Mouse (Mus musculus): Measurements from ENCODE around the gene Tox2.

Tox2 gene

DNA sequence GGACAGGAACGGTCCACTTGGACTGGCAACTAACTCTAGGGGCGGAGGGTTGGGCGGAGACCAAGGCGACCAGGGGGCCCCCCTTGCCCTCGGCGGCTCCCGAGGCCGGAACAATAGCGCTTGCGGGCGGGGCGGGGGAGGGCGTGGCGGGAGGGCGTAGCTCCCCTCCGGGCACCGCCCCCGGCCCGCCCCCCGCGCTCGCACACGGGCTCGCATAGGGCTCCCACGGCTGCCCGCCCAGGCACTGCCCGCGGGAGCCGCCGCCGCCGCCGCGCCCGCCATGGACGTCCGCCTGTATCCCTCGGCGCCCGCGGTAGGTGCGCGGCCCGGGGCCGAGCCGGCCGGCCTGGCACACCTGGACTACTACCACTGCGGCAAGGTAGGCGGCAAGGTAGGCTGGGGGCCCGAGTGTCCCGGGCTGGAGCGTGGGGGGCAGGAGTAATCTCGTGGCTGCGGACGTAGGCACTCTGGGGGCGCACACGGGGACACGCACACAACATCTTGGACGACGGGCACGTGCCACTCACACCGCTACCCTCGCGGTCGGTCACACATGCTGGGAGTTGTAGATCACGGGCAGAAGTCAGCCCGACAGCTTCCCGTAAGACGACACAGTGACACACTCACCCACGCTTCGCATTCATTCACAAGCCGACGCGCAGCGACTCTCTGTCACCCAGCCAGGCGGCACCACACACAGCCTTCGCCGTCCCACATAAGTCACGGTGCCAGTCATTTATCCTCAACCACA is at the start of gene Tox2:
TSS of gene Tox2 (plus strand) at position 242 of the 751 bp plus-strand sequence.
- DNase-seq: peak; percentile 89

- no peak for DNase-seq
Observed at GRCm38 (mm10) chr2:163154673-163155072, 48.3 kb upstream of the Tox2 start.

DNA sequence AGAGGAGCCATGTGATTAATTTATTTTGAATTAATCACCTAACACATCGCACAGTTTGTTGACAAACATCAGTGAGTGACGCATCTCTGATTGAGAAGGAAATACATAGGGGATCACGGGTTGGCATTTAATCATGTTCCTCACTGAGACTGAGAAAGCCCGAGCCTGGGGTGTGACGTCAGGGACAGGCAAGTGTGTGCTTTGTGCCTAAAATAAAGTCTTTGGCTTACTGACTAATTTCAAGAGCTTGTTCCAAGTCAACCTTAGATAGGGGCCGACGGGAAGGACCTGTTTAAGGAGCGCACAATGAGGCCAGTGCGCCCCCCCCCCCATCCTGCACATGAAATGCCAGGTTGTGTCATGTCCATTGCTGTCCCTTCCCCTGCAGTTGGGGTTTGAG is 43.9 kb upstream of the Tox2 start:
- peak; percentile 18 for DNase-seq

- DNase-seq: no peak
Observed at GRCm38 (mm10) chr2:163164461-163164990, 38.4 kb upstream of the Tox2 start.

GRCm38 (mm10) chr2:163166067-163166805 is 36.7 kb upstream of the Tox2 start:
- DNase-seq: no peak

DNA sequence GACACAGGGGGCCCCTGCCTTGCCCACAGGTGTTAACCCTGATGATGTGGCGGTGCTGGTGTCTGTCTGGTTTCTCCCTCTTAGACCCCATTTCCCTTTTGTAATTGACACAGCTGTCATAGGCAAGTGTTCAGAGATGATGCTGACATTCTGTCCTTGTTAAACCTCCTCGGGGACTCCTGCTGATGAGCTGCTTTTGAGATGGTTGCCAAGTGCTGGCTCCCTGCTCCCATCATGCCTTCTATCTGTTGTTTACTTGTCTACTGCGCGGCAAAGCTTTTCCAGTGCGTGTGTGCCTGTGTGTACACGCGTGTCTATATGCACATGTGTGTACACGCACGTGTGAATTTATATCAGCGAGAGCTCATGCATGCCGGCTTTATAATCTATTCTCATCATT is 31.0 kb upstream of the Tox2 start:
- DNase-seq: no peak

GRCm38 (mm10) chr2:163174066-163174465 is 28.9 kb upstream of the Tox2 start:
- DNase-seq: no peak

GRCm38 (mm10) chr2:163175831-163176230 is 27.1 kb upstream of the Tox2 start:
- DNase-seq: no peak

- peak; percentile 21 for DNase-seq
Observed at GRCm38 (mm10) chr2:163176502-163176901, 26.4 kb upstream of the Tox2 start.

- DNase-seq: no peak
Observed at GRCm38 (mm10) chr2:163187552-163187951, 15.4 kb upstream of the Tox2 start.

DNA sequence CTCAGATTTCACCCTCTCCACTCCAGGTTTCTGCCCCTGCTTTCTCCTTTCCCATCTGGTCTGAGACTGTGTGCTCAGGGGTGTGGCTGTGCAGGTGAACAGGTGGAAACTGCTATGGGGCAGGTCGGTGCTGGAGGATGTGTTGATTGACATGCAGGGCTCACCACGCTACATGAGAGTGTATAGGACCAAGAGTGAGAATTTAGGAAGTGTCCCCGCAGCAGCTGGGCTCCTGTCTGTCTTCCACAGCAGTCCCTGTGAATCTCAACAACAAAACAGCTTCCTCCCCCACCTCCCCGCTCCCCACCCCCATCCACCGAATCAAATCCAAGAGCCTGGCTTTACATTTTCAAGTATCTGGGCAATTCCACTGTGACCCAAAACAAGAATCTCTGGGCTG is 13.3 kb upstream of the Tox2 start:
- no peak for DNase-seq

- DNase-seq: no peak
Observed at GRCm38 (mm10) chr2:163190004-163190441, 12.9 kb upstream of the Tox2 start.

GRCm38 (mm10) chr2:163192485-163192884 is 10.4 kb upstream of the Tox2 start:
- DNase-seq: no peak

- DNase-seq: no peak
Observed at GRCm38 (mm10) chr2:163194015-163194414, 8.9 kb upstream of the Tox2 start.

- DNase-seq: peak; percentile 13
Observed at GRCm38 (mm10) chr2:163194543-163194942, 8.4 kb upstream of the Tox2 start.

GRCm38 (mm10) chr2:163195106-163195833 is 7.7 kb upstream of the Tox2 start:
- no peak for DNase-seq

- DNase-seq: no peak
Observed at GRCm38 (mm10) chr2:163195834-163196145, 7.1 kb upstream of the Tox2 start.

GRCm38 (mm10) chr2:163201897-163202296 is 1.0 kb upstream of the Tox2 start:
- peak; percentile 43 for DNase-seq

DNA sequence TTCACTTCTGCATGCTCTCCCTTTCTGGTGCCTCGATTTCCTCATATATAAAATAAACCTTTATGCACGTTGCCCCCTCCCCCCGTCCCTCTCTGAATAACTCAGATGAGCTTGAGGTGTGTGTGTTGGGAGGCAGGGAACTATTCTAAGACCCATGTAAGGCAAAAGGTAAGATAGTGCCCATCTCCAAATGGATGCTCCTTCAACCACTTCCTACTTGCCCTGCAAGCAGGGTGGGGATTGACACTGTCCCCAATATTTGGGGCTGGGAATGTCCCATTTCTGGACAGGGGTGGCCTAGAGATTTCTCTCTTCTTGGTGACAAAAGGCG is 407 bp upstream of the Tox2 start:
- no peak for DNase-seq

DNA sequence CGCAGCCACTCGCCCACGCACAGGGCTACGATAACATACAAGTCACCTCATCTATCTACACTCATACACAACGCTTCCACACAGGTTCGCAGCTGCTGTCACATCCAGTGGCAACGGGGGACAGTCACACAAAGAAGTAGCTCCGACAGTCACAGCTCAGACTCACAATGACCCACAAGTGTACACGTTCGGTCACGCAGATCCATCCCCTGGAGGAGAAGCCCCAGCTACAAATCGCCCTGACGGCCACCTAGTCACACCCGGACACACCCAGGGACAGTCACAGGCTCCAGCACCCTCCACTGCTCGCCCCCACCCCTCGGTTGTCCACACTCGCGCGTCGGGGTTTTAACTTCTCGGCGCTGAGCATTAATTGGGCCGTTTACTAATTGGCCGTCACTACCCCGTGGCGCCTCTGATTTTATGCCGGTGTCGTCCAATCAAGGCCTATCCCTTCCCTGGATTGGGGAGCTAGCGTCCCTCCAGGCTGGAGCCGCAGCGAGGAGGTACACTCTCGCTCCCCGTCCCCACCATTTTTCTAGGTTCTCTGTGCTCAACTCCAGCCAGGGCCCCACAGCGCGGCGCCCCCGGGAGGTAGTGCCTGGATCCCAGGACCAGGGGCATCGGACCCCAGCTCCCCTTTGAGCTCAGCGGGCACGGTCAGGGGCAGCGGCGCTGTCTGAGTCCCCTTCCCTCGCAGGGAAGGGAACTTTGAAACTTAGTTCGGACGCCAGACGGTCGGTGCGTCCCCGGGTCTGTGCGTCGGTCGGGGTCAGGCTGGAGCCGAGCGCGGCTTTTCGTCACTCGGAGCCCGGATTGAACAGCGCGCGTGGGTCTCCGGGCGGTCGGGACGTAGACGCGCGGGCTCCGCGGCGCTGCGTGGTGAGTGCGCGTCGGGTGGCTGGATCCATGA is 966 bp downstream of the Tox2 start:
- peak; percentile 11 for DNase-seq

DNA sequence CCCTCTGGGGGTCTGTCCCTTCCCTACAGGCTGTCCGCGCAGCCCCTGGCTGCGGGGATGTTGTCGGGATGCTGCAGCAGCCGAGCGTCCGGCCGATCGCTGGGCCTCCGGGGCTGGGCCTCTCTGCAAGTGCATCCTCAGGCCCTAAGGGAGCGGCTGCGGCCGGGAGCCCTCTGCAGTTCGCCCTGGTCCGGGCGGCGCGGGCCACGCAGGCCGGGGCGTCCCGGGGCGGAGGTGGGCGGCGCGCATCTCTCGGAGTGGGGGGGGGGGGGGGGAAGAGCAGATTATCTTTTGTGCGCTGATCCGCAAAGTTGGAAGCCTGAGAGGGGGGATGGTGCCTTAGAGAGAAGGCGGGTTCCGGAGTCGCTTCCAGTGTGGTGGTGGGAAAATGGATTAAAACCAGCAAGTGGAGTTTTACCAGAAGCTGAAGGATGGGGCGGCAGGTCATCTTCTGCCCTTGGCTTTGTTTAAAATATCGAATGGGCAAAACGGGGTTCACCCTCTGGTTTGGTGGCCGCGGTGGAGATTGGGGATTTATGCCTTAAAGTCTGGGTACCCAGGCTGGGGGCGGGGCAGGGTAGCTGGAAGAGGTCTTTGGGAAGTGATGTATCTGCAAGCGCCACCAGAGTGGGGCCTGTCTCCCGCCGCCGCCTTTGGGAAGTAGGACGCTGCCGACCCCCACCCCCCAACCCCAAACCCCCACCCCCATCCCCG is 1.8 kb downstream of the Tox2 start:
- DNase-seq: peak; percentile 22

- DNase-seq: no peak
Observed at GRCm38 (mm10) chr2:163205262-163205647, 2.3 kb downstream of the Tox2 start.
